Mouse (Mus musculus) ES-Bruce4 (cell line): Measurements from ENCODE around the gene Armcx4.

Experiments used
- CTCF ChIP-seq: IDR thresholded peaks from one replicate; pipeline ENCODE4 v1.8.1; 2011; ENCODE audit warnings: low read depth, low read length
- POLR2A ChIP-seq: IDR thresholded peaks from one replicate; pipeline ENCODE4 v1.8.1; 2011; ENCODE audit warnings: low read length; ENCODE audit not compliant: insufficient read depth

- TF ChIP-seq CTCF (peak; percentile 3), POLR2A (no peak)
These were observed 38.2 kb upstream of the Armcx4 start for GRCm38 (mm10) chrX:134648031-134648692.
